Mouse (Mus musculus) stomach, embryonic 16.5 days (tissue): Measurements from ENCODE around the gene Faah. TPM values are rescaled to one million over a fixed set of nuclear protein-coding genes. Genes with fewer than 3 reads are reported as not detected.

ENCODE experiments used
- ATAC-seq: fragments of 200-750 bp; cut with Nextera tagmentation; 2 replicates; pipeline ENCODE4 v1.8.0; 2017; ENCODE audit warnings: moderate number of reproducible peaks, moderate TSS enrichment; ENCODE audit not compliant: insufficient read depth, low FRiP score
- H3K27ac ChIP-seq: fragments of 300-500 bp; sonication (generic); 2 replicates; pipeline ENCODE4 v1.5.1; 2014; ENCODE audit warnings: low read length
- H3K27me3 ChIP-seq: fragments of 300-500 bp; sonication (generic); 2 replicates; pipeline ENCODE4 v1.6.1; 2014; ENCODE audit warnings: low read length, control low read depth, mixed read lengths; ENCODE audit not compliant: control insufficient read depth, insufficient read depth
- H3K36me3 ChIP-seq: fragments of 300-500 bp; sonication (generic); 2 replicates; pipeline ENCODE4 v1.6.1; 2014; ENCODE audit warnings: low read length; ENCODE audit not compliant: control insufficient read depth, insufficient read depth
- H3K4me1 ChIP-seq: fragments of 300-500 bp; sonication (generic); 2 replicates; pipeline ENCODE4 v1.6.1; 2014; ENCODE audit warnings: low read length, control low read depth, mixed read lengths; ENCODE audit not compliant: control insufficient read depth, insufficient read depth
- H3K4me2 ChIP-seq: fragments of 300-500 bp; sonication (generic); 2 replicates; pipeline ENCODE4 v1.6.1; 2014; ENCODE audit warnings: low read depth, low read length, mixed read lengths
- H3K4me3 ChIP-seq: fragments of 300-500 bp; sonication (generic); replicated peaks from 2 replicates; pipeline ENCODE4 v1.5.1; 2014; ENCODE audit warnings: mild to moderate bottlenecking, low read length
- H3K9ac ChIP-seq: fragments of 300-500 bp; sonication (generic); 2 replicates; pipeline ENCODE4 v1.6.1; 2014; ENCODE audit warnings: low read length
- H3K9me3 ChIP-seq: fragments of 300-500 bp; sonication (generic); replicated peaks from 2 replicates; pipeline ENCODE4 v1.6.1; 2016; ENCODE audit warnings: low read length, control low read depth; ENCODE audit not compliant: control insufficient read depth
- WGBS: fragments of 180-500 bp; shearing (Covaris S2); extraction: QIAGEN DNeasy Blood & Tissue Kit; methylation state at CpG from one replicate; pipeline ENCODE4 v1.1.7; 2014; 5-methylcytosine and 5-hydroxymethylcytosine counted together
- polyA plus RNA-seq: library from polyadenylated mRNA; unstranded; fragments of >200 nt; fragmentation: Nextera tagmentation; extraction: Ambion mirVana; gene quantifications from 2 replicates; pipeline ENCODE4 v1.2.1, GENCODE M21; 2015

Faah gene
- polyA plus RNA-seq, 1 experiment from 2014 or later: 15.9 TPM

DNA sequence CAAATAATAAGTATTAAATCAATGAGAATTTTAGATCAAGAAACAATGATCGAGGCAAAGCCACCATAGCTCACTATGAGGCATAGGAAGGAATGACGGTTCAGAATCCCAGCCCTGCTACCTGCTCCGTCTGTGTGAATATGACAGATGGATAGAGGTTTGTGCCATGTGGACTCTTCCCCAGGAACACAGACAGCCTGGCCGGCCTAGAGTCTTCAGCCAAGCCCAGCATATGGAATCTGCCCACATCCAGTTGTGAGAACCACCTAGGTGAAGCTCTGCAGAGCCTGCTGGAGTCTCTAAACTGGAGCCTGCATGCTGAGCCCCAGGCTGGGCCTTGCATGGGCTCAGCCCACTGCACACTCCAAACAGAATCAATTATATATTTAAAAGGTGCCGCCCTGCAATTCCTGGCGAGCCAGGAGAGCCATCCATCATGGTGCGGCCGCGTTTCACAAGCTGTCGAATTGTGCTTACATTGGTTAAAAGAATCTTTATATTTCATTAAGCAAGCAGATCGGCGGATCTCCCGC, 86.1 kb downstream of the Faah start:
- no peaks in the 10 kb centered on the region for H3K9me3 ChIP-seq
- H3K27me3 ChIP-seq: peaks cover 83% of the 10 kb centered on the region
- no peak overlapping the region for H3K27ac ChIP-seq
- 29% methylated on average over 13 of the region's 13 CpGs for WGBS
- no peaks in the 10 kb centered on the region for H3K36me3 ChIP-seq
- no peak overlapping the region for H3K9ac ChIP-seq
- H3K4me2 ChIP-seq: no peak overlapping the region
- ATAC-seq: no peak
- H3K4me3 ChIP-seq: no peak overlapping the region
- 0 out of 2 replicates have a peak, but pooled peaks cover 2% of the 10 kb centered on the region for H3K4me1 ChIP-seq

DNA sequence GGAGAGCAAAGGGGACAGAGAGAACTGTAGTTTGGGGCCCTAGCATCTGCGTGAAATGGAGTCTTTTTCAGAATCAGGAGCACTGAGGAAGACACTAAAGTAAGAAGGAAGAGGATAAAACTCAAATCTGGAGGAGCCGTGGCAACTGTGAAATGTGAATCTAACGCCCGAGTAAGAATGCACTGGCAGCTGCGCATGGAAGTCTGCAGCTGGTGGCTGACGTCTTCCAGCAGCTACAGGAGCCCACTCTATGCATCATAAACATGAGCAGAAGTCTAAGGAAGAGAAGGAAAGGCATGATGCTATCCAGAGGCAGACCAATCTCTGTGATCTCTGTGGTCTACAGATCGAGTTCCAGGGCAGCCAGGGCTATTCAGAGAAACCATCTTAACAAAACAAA, 90.1 kb downstream of the Faah start:
- 43% methylated on average over 7 of the region's 7 CpGs for WGBS
- no peak overlapping the region for H3K4me2 ChIP-seq
- no peaks in the 10 kb centered on the region for H3K9me3 ChIP-seq
- no peak for ATAC-seq
- H3K27me3 ChIP-seq: peaks cover 44% of the 10 kb centered on the region
- no peaks in the 10 kb centered on the region for H3K4me1 ChIP-seq
- no peaks in the 10 kb centered on the region for H3K36me3 ChIP-seq
- no peak overlapping the region for H3K9ac ChIP-seq
- no peak overlapping the region for H3K27ac ChIP-seq
- H3K4me3 ChIP-seq: no peak overlapping the region

DNA sequence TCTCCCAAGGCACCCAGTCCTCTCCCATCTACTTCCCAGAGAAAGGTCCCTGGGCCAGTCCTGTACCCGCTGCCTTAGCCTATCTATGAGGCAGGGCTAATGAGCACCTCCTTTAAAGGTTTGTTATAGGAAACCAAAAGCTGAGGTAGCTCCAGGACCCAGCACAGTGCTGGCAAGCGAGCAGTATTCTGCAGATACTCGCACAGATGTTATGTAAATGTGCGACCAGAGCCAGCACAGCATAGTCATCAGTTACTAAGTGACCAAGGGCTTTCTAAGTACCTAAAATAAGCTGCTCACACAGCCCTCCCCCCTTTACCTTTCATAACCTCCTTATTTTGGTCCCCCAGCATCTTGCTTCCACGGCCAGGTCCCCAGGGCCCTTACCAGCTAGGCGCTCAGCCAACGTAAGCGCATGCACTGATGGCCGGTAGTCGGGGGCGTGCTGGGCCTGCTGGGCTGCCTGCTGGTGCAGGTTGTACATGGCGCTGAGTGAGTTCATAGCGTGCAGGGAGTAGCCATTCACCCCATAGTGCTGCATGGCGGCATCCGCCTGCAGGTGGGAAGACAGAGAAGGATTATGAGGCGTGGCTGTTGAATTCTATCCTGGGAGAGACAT, 94.4 kb downstream of the Faah start:
- Histone ChIP-seq H3K9me3 (no peaks in the 10 kb centered on the region), H3K4me3 (no peak overlapping the region), H3K9ac (no peak overlapping the region), H3K27ac (no peak overlapping the region), H3K36me3 (no peaks in the 10 kb centered on the region), H3K4me1 (no peaks in the 10 kb centered on the region), H3K27me3 (peaks cover 11% of the 10 kb centered on the region), H3K4me2 (no peak overlapping the region)
- ATAC-seq: no peak
- 76% methylated on average over 16 of the region's 16 CpGs for WGBS

DNA sequence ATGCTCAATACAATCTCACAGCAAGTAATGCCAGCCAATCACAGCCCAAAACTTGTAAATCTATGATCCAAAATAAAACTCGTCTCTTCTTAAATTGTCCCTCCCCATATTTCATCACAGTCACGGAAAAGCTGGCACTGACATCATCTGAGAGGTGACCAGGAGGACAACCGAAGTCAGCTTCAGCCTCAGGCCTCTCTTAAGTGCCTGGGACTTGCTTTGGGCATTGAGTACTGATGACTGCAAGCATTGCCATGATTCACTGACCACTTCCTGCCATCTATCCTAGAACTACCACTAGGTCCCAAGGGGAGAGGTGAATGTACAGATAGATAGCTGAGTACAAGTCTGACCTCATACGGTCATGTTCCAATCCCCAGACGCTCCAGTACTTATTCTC, 95.0 kb downstream of the Faah start:
- Histone ChIP-seq H3K36me3 (no peaks in the 10 kb centered on the region), H3K4me1 (no peaks in the 10 kb centered on the region), H3K4me2 (no peak overlapping the region), H3K27ac (no peak overlapping the region), H3K9me3 (no peaks in the 10 kb centered on the region), H3K4me3 (no peak overlapping the region), H3K27me3 (peaks cover 7% of the 10 kb centered on the region), H3K9ac (no peak overlapping the region)
- ATAC-seq: no peak
- 82% methylated on average over 5 of the region's 5 CpGs for WGBS

DNA sequence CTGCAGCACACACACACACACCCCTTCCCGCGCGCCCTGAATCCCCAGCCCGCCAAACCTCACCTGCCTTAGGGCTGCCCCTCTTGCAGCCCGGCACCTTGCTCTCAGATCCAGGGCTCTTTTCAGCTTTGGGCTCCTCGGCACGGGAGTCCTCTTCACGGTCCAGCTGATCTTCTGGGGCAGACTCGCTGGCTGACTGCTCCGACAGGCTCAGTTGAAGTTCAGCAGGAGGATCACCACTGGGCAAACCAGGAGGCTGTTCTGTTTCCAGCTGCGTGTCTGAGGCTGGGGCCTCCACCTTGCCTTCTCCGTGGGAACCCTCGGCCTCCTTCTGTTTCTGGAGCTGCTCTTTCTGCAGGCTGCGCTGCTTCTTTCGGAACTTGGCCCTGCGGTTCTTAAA, 97.8 kb downstream of the Faah start:
- Histone ChIP-seq H3K9ac (no peak overlapping the region), H3K27ac (no peak overlapping the region), H3K36me3 (no peaks in the 10 kb centered on the region), H3K9me3 (no peaks in the 10 kb centered on the region), H3K4me3 (no peak overlapping the region), H3K4me2 (no peak overlapping the region), H3K4me1 (no peaks in the 10 kb centered on the region), H3K27me3 (peaks cover 6% of the 10 kb centered on the region)
- ATAC-seq: no peak
- 82% methylated on average over 16 of the region's 16 CpGs for whole genome bisulfite sequencing

Other genes starting within 250 kb of the Faah start
- gene Tex38, start 236.9 kb downstream of the Faah start, polyA plus RNA-seq: 0.28 TPM in 1 of 2 replicates, not detected in the other
- 33.7 and 36.2 TPM in 2 replicates for gene Atpaf1, start 233.1 kb downstream of the Faah start, polyA plus RNA-seq
- 11.8 and 12.9 TPM in 2 replicates for gene Mob3c, start 189.8 kb downstream of the Faah start, polyA plus RNA-seq
- 42.4 and 42.5 TPM in 2 replicates for gene Mknk1, start 178.7 kb downstream of the Faah start, polyA plus RNA-seq
- gene Kncn, start 133.5 kb downstream of the Faah start, polyA plus RNA-seq: not detected in 2 replicates
- not detected in 2 replicates for gene 6430628N08Rik, start 127.3 kb downstream of the Faah start, polyA plus RNA-seq
- gene Dmbx1, start 78.0 kb downstream of the Faah start, polyA plus RNA-seq: not detected in 2 replicates
- gene Nsun4, start 36.0 kb upstream of the Faah start, polyA plus RNA-seq: 18.5 and 18.8 TPM in 2 replicates
- 512 and 553 TPM in 2 replicates for gene Uqcrh, start 57.1 kb upstream of the Faah start, polyA plus RNA-seq
- gene Lrrc41, start 57.3 kb upstream of the Faah start, polyA plus RNA-seq: 65.9 and 67.1 TPM in 2 replicates
- 20.9 and 24.1 TPM in 2 replicates for gene Rad54l, start 105.8 kb upstream of the Faah start, polyA plus RNA-seq
- 49.4 and 50.0 TPM in 2 replicates for gene Pomgnt1, start 105.9 kb upstream of the Faah start, polyA plus RNA-seq
- 2.6 and 3.0 TPM in 2 replicates for gene Lurap1, start 133.4 kb upstream of the Faah start, polyA plus RNA-seq
- 76.4 and 99.5 TPM in 2 replicates for gene Tspan1, start 149.7 kb upstream of the Faah start, polyA plus RNA-seq
- not detected in 2 replicates for gene 1700042G07Rik, start 155.4 kb upstream of the Faah start, polyA plus RNA-seq
- not detected in 2 replicates for gene Gm49337, start 155.5 kb upstream of the Faah start, polyA plus RNA-seq
- gene Pik3r3, start 203.7 kb upstream of the Faah start, polyA plus RNA-seq: 12.3 and 12.6 TPM in 2 replicates